Mouse (Mus musculus): ENCODE results near the gene Taf1a. TPM values are rescaled to one million over a fixed set of nuclear protein-coding genes. Genes with fewer than 3 reads are reported as not detected.
"Not testable (repeated sequence)": the region's sequence is repeated elsewhere in the genome, so short reads cannot be mapped to it uniquely, and the experiment has no call there.

Gene Taf1a
- polyA plus RNA-seq, 1 experiment from 2014 or later = 20.2 TPM

GRCm38 (mm10) chr1:183379376-183379775 lies 9.4 kb upstream of the Taf1a start:
- H3K9ac ChIP-seq (ENCODE audit: low read depth, low read length); ATAC-seq (ENCODE audit: low FRiP score); H3K9me3 ChIP-seq (ENCODE audit: control insufficient read depth, low read length); DNase-seq (ENCODE audit: low spot score); H3K4me3 ChIP-seq (ENCODE audit: low read depth, low read length); H3K36me3 ChIP-seq (ENCODE audit: control insufficient read depth, insufficient read depth, low read length); H3K27me3 ChIP-seq (ENCODE audit: control insufficient read depth, insufficient read depth, low read length); H3K27ac ChIP-seq (ENCODE audit: low read depth, low read length); H3K4me2 ChIP-seq (replicated peaks; ENCODE audit: low read depth, low read length); H3K4me1 ChIP-seq (replicated peaks; ENCODE audit: control insufficient read depth, insufficient read depth, low read length): not testable (repeated sequence)
- 90% methylated on average over 3 of the region's 3 CpGs for WGBS

GRCm38 (mm10) chr1:183381816-183382215 lies 7.0 kb upstream of the Taf1a start:
- 83% methylated on average over 5 of the region's 5 CpGs for WGBS
- no peak overlapping the region for H3K9ac ChIP-seq (ENCODE audit: low read depth, low read length)
- H3K4me2 ChIP-seq (replicated peaks; ENCODE audit: low read depth, low read length) = no peak overlapping the region
- ATAC-seq (ENCODE audit: low FRiP score) (no peak), DNase-seq (ENCODE audit: low spot score) (no peak)
- no peak overlapping the region for H3K27ac ChIP-seq (ENCODE audit: low read depth, low read length)
- H3K4me1 ChIP-seq (replicated peaks; ENCODE audit: control insufficient read depth, insufficient read depth, low read length) = no peaks in the 10 kb centered on the region
- H3K27me3 ChIP-seq (ENCODE audit: control insufficient read depth, insufficient read depth, low read length) = 0 out of 2 replicates have a peak, but pooled peaks cover 2% of the 10 kb centered on the region
- no peaks in the 10 kb centered on the region for H3K36me3 ChIP-seq (ENCODE audit: control insufficient read depth, insufficient read depth, low read length)
- no peak overlapping the region for H3K4me3 ChIP-seq (ENCODE audit: low read depth, low read length)
- H3K9me3 ChIP-seq (ENCODE audit: control insufficient read depth, low read length) = no peaks in the 10 kb centered on the region

GRCm38 (mm10) chr1:183382621-183383020 lies 6.2 kb upstream of the Taf1a start:
- H3K36me3 ChIP-seq (ENCODE audit: control insufficient read depth, insufficient read depth, low read length) = no peaks in the 10 kb centered on the region
- no peaks in the 10 kb centered on the region for H3K4me1 ChIP-seq (replicated peaks; ENCODE audit: control insufficient read depth, insufficient read depth, low read length)
- no peaks in the 10 kb centered on the region for H3K9me3 ChIP-seq (ENCODE audit: control insufficient read depth, low read length)
- no peak overlapping the region for H3K27ac ChIP-seq (ENCODE audit: low read depth, low read length)
- DNase-seq (ENCODE audit: low spot score) (no peak), ATAC-seq (ENCODE audit: low FRiP score) (no peak)
- H3K4me2 ChIP-seq (replicated peaks; ENCODE audit: low read depth, low read length) = no peak overlapping the region
- no peak overlapping the region for H3K9ac ChIP-seq (ENCODE audit: low read depth, low read length)
- no peak overlapping the region for H3K4me3 ChIP-seq (ENCODE audit: low read depth, low read length)
- 0 out of 2 replicates have a peak, but pooled peaks cover 2% of the 10 kb centered on the region for H3K27me3 ChIP-seq (ENCODE audit: control insufficient read depth, insufficient read depth, low read length)
- WGBS = 96% methylated on average over 2 of the region's 2 CpGs

- H3K27me3 ChIP-seq (ENCODE audit: control insufficient read depth, insufficient read depth, low read length); H3K27ac ChIP-seq (ENCODE audit: low read depth, low read length); H3K4me1 ChIP-seq (replicated peaks; ENCODE audit: control insufficient read depth, insufficient read depth, low read length); H3K4me3 ChIP-seq (ENCODE audit: low read depth, low read length); H3K9me3 ChIP-seq (ENCODE audit: control insufficient read depth, low read length); H3K9ac ChIP-seq (ENCODE audit: low read depth, low read length); DNase-seq (ENCODE audit: low spot score); H3K4me2 ChIP-seq (replicated peaks; ENCODE audit: low read depth, low read length); H3K36me3 ChIP-seq (ENCODE audit: control insufficient read depth, insufficient read depth, low read length); ATAC-seq (ENCODE audit: low FRiP score): not testable (repeated sequence)
- 84% methylated on average over 3 of the region's 3 CpGs for WGBS
These were observed 1.4 kb upstream of the Taf1a start for GRCm38 (mm10) chr1:183387421-183387820.

GRCm38 (mm10) chr1:183403396-183403795 lies 14.6 kb downstream of the Taf1a start:
- Histone ChIP-seq H3K27me3 (ENCODE audit: control insufficient read depth, insufficient read depth, low read length) (no peaks in the 10 kb centered on the region), H3K9me3 (ENCODE audit: control insufficient read depth, low read length) (no peaks in the 10 kb centered on the region), H3K4me3 (ENCODE audit: low read depth, low read length) (no peak overlapping the region), H3K27ac (ENCODE audit: low read depth, low read length) (no peak overlapping the region), H3K9ac (ENCODE audit: low read depth, low read length) (no peak overlapping the region), H3K4me2 (replicated peaks; ENCODE audit: low read depth, low read length) (no peak overlapping the region), H3K36me3 (ENCODE audit: control insufficient read depth, insufficient read depth, low read length) (peaks cover 6% of the 10 kb centered on the region; the same call in 1 of the 2 replicates), H3K4me1 (replicated peaks; ENCODE audit: control insufficient read depth, insufficient read depth, low read length) (no peaks in the 10 kb centered on the region)
- 92% methylated on average over 3 of the region's 3 CpGs for WGBS
- DNase-seq (ENCODE audit: low spot score) (no peak), ATAC-seq (ENCODE audit: low FRiP score) (no peak)

- Histone ChIP-seq H3K27ac (ENCODE audit: low read depth, low read length) (no peak overlapping the region), H3K4me1 (replicated peaks; ENCODE audit: control insufficient read depth, insufficient read depth, low read length) (no peaks in the 10 kb centered on the region), H3K4me3 (ENCODE audit: low read depth, low read length) (no peak overlapping the region), H3K9ac (ENCODE audit: low read depth, low read length) (no peak overlapping the region), H3K4me2 (replicated peaks; ENCODE audit: low read depth, low read length) (no peak overlapping the region), H3K36me3 (ENCODE audit: control insufficient read depth, insufficient read depth, low read length) (no peaks in the 10 kb centered on the region; the same call in 1 of the 2 replicates), H3K27me3 (ENCODE audit: control insufficient read depth, insufficient read depth, low read length) (no peaks in the 10 kb centered on the region), H3K9me3 (ENCODE audit: control insufficient read depth, low read length) (no peaks in the 10 kb centered on the region)
- ATAC-seq (ENCODE audit: low FRiP score) = no peak
- 87% methylated on average over 15 of the region's 15 CpGs for WGBS
- no peak for DNase-seq (ENCODE audit: low spot score)
These were observed 25.4 kb downstream of the Taf1a start for GRCm38 (mm10) chr1:183414081-183414727.

GRCm38 (mm10) chr1:183417873-183418272 lies 29.1 kb downstream of the Taf1a start, which contains the start of gene Hhipl2:
Gene Hhipl2, plus strand, starts transcription at chr1:183418215.
- no peak within 1 kb of the TSS for H3K9ac ChIP-seq (ENCODE audit: low read depth, low read length)
- H3K4me1 ChIP-seq (replicated peaks; ENCODE audit: control insufficient read depth, insufficient read depth, low read length) = no peaks in the 10 kb centered on the region
- H3K27ac ChIP-seq (ENCODE audit: low read depth, low read length) = no peak within 1 kb of the TSS
- H3K4me3 ChIP-seq (ENCODE audit: low read depth, low read length) = no peak within 1 kb of the TSS
- H3K36me3 ChIP-seq (ENCODE audit: control insufficient read depth, insufficient read depth, low read length) = no peaks in the 10 kb centered on the region
- WGBS = 79% methylated on average over 12 of the region's 12 CpGs
- H3K27me3 ChIP-seq (ENCODE audit: control insufficient read depth, insufficient read depth, low read length) = no peaks in the 10 kb centered on the region
- no peak for ATAC-seq (ENCODE audit: low FRiP score)
- H3K4me2 ChIP-seq (replicated peaks; ENCODE audit: low read depth, low read length) = no peak within 1 kb of the TSS
- no peaks in the 10 kb centered on the region for H3K9me3 ChIP-seq (ENCODE audit: control insufficient read depth, low read length)
- DNase-seq (ENCODE audit: low spot score) = no peak

GRCm38 (mm10) chr1:183419741-183420140 lies 31.0 kb downstream of the Taf1a start:
- ATAC-seq (ENCODE audit: low FRiP score) (no peak), DNase-seq (ENCODE audit: low spot score) (no peak)
- Histone ChIP-seq H3K4me1 (replicated peaks; ENCODE audit: control insufficient read depth, insufficient read depth, low read length) (no peaks in the 10 kb centered on the region), H3K9me3 (ENCODE audit: control insufficient read depth, low read length) (no peaks in the 10 kb centered on the region), H3K27ac (ENCODE audit: low read depth, low read length) (no peak overlapping the region), H3K9ac (ENCODE audit: low read depth, low read length) (no peak overlapping the region), H3K27me3 (ENCODE audit: control insufficient read depth, insufficient read depth, low read length) (no peaks in the 10 kb centered on the region), H3K4me3 (ENCODE audit: low read depth, low read length) (no peak overlapping the region), H3K4me2 (replicated peaks; ENCODE audit: low read depth, low read length) (no peak overlapping the region), H3K36me3 (ENCODE audit: control insufficient read depth, insufficient read depth, low read length) (no peaks in the 10 kb centered on the region)
- WGBS = 93% methylated on average over 7 of the region's 7 CpGs

GRCm38 (mm10) chr1:183420296-183420695 lies 31.5 kb downstream of the Taf1a start:
- no peaks in the 10 kb centered on the region for H3K9me3 ChIP-seq (ENCODE audit: control insufficient read depth, low read length)
- no peaks in the 10 kb centered on the region for H3K36me3 ChIP-seq (ENCODE audit: control insufficient read depth, insufficient read depth, low read length)
- ATAC-seq (ENCODE audit: low FRiP score) (no peak), DNase-seq (ENCODE audit: low spot score) (no peak)
- H3K4me3 ChIP-seq (ENCODE audit: low read depth, low read length) = no peak overlapping the region
- no peak overlapping the region for H3K27ac ChIP-seq (ENCODE audit: low read depth, low read length)
- H3K27me3 ChIP-seq (ENCODE audit: control insufficient read depth, insufficient read depth, low read length) = no peaks in the 10 kb centered on the region
- H3K4me1 ChIP-seq (replicated peaks; ENCODE audit: control insufficient read depth, insufficient read depth, low read length) = no peaks in the 10 kb centered on the region
- H3K9ac ChIP-seq (ENCODE audit: low read depth, low read length) = no peak overlapping the region
- 85% methylated on average over 10 of the region's 10 CpGs for WGBS
- H3K4me2 ChIP-seq (replicated peaks; ENCODE audit: low read depth, low read length) = no peak overlapping the region
